Mouse (Mus musculus) brain, embryonic 14.5 days (tissue): Measurements from ENCODE around the gene Odf2l.

Experiments
- CTCF ChIP-seq: fragments of 200-500 bp; IDR thresholded peaks from 2 replicates; pipeline ENCODE4 v1.5.1; 2012; ENCODE audit warnings: inconsistent platforms, mild to moderate bottlenecking, moderate library complexity, borderline replicate concordance; ENCODE audit not compliant: insufficient read depth, insufficient read length; ENCODE audit errors: extremely low read depth
- POLR2A ChIP-seq: fragments of 200-500 bp; IDR thresholded peaks from 2 replicates; pipeline ENCODE4 v1.6.1; 2012; ENCODE audit warnings: mild to moderate bottlenecking, inconsistent platforms, borderline replicate concordance; ENCODE audit not compliant: poor library complexity, insufficient read depth, insufficient read length, severe bottlenecking; ENCODE audit errors: extremely low read depth

DNA sequence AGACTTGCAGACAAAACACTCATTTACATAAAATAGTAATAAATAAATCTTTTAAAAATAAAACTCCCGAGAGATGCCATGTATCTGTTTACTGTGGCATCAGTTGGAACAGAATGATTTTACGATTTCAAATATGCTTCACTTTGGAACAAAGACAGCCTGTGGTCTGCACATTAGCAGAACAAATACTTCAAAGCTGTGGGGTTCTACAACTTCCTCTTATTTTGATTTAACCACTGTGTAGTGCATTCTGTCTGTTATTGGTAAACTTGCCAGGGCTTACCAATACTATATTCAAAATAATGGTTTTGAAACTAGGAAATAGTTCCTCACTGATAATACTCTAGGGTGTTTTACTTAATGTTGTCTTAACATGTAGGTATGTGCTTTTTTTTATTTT lies 8.2 kb downstream of the Odf2l start:
- no peak for TF ChIP-seq CTCF
- TF ChIP-seq POLR2A, result no peak
